Mouse (Mus musculus): ENCODE data around the gene Zfp710.

Zfp710 gene

DNA sequence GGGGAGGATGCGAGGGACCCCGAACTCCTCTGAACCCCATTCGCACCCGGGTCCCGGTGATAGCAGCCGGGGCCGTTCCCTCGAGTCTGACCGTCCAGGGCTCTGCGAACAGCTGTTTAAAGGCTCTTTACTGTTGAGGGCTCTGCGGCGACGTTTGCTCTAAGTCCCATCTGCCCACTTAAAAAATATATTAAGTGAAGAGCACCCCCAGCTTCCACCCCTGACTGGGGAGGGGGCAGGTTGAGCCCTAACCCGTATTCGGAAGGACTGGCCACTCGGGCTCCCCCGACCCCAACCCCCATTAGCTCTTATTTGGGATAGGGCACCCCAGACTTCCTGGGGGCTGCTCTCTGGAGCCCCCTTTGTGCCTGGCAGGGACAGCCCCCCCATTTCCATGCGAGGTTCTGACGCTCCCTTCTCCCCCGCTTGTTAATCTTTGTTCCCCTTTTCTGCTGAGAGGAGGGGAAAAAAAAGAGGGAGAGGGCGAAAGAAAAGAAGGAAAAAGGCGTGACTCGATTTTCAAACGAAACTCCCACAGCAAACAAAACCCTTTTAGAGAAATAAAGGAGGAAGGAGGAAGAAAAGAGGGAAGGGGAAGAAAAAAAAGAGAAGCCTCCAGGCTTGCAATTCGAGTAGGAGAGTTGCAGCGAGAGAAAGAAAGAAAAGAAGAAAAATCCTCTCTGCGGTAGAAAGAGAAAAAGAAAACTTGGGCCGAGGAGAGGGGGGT, 940 bp downstream of the Zfp710 start:
- in situ Hi-C loops (cut with MboI; ENCODE audit: low pct_unique_long_range_greater_than_20kb in 1 of 2, low sequenced_read_pairs in 2 of 2, unreplicated experiment in 1 of 2): no loop called here

GRCm38 (mm10) chr7:80026118-80026989, 1.7 kb downstream of the Zfp710 start:
- in situ Hi-C loops (cut with MboI; ENCODE audit: low pct_unique_long_range_greater_than_20kb in 1 of 2, low sequenced_read_pairs in 2 of 2, unreplicated experiment in 1 of 2): no loop called here

GRCm38 (mm10) chr7:80026990-80027635, 2.5 kb downstream of the Zfp710 start:
- in situ Hi-C loops (cut with MboI; ENCODE audit: low pct_unique_long_range_greater_than_20kb in 1 of 2, low sequenced_read_pairs in 2 of 2, unreplicated experiment in 1 of 2): no loop called here

DNA sequence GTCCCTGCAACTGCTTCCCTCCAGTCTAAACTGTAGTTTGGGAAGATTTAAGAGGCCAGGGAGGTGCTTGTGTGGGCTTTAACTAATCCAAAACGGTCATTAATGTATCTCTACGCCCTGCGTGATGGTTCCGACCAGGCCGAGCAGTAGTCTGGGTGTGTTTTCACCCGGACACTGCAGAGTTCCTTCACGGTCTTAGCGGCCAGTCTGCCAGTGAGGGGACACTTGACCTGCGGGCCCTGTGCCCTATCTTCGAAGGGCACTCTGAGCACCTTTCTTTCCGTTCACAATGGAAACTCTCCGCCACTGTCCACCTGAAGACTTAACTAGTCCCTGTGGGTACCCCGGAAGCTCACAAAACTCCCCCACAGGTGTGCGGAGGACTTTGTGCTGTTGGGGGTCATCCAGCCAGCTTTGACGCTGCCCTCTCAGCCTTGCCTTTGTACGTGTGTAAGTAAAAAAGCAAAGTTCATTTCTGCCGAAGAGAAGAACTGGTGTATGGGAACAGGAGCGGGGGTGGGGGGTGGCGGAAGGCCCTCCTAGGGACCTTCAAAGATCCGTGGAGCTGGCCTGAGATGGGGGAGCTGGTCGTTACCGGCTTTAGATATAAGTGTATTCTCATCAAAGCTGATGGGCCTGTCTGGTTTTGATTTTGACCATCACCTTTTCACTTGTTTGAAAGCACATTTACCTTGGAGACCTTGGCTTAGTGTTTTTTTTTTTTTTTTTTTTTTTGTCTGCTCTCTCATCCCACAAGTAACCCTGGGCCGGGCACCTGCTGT, 3.2 kb downstream of the Zfp710 start:
- in situ Hi-C loops (cut with MboI; ENCODE audit: low pct_unique_long_range_greater_than_20kb in 1 of 2, low sequenced_read_pairs in 2 of 2, unreplicated experiment in 1 of 2): no loop called here

DNA sequence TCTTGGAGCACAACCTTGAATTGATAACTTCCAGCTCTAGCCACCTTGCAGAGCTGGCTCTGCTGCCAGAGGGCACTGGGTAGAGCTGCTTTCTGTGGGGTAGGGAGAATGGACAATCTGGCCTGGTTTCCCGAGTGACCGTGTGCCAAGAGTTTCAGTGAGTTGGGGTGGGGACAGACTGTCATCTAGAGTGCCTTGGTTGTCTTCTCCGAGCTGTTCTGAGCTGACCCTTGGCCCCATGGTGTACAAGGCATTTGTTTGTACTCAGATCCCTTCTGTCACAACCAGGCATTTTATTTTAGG, 3.8 kb downstream of the Zfp710 start:
- in situ Hi-C loops (cut with MboI; ENCODE audit: low pct_unique_long_range_greater_than_20kb in 1 of 2, low sequenced_read_pairs in 2 of 2, unreplicated experiment in 1 of 2): no loop called here

- in situ Hi-C loops (cut with MboI; ENCODE audit: low pct_unique_long_range_greater_than_20kb in 1 of 2, low sequenced_read_pairs in 2 of 2, unreplicated experiment in 1 of 2): no loop called here
These were observed 5.4 kb downstream of the Zfp710 start for GRCm38 (mm10) chr7:80030009-80030408.

- in situ Hi-C loops (cut with MboI; ENCODE audit: low pct_unique_long_range_greater_than_20kb in 1 of 2, low sequenced_read_pairs in 2 of 2, unreplicated experiment in 1 of 2): no loop called here
These were observed 5.9 kb downstream of the Zfp710 start for GRCm38 (mm10) chr7:80030486-80030885.

DNA sequence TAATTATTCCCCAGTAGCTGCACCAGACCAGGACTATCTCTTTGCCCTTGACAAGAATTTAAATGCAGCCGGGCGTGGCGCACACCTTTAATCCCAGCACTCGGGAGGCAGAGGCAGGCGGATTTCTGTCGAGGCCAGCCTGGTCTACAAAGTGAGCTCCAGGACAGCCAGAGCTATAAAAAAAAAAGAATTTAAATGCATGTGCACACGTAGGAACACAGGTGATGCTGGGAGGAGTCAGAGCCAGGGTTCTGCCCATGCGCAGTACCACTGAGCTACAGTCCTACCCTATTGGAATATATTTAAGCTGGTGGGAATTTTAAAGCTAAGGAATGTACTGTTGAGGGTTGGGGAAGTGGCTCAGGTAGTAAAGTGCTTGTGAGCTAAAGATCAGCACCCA, 6.4 kb downstream of the Zfp710 start:
- in situ Hi-C loops (cut with MboI; ENCODE audit: low pct_unique_long_range_greater_than_20kb in 1 of 2, low sequenced_read_pairs in 2 of 2, unreplicated experiment in 1 of 2): no loop called here

GRCm38 (mm10) chr7:80031478-80031877, 6.9 kb downstream of the Zfp710 start:
- in situ Hi-C loops (cut with MboI; ENCODE audit: low pct_unique_long_range_greater_than_20kb in 1 of 2, low sequenced_read_pairs in 2 of 2, unreplicated experiment in 1 of 2): no loop called here

GRCm38 (mm10) chr7:80032216-80033052, 7.8 kb downstream of the Zfp710 start:
- in situ Hi-C loops (cut with MboI; ENCODE audit: low pct_unique_long_range_greater_than_20kb in 1 of 2, low sequenced_read_pairs in 2 of 2, unreplicated experiment in 1 of 2): no loop called here

DNA sequence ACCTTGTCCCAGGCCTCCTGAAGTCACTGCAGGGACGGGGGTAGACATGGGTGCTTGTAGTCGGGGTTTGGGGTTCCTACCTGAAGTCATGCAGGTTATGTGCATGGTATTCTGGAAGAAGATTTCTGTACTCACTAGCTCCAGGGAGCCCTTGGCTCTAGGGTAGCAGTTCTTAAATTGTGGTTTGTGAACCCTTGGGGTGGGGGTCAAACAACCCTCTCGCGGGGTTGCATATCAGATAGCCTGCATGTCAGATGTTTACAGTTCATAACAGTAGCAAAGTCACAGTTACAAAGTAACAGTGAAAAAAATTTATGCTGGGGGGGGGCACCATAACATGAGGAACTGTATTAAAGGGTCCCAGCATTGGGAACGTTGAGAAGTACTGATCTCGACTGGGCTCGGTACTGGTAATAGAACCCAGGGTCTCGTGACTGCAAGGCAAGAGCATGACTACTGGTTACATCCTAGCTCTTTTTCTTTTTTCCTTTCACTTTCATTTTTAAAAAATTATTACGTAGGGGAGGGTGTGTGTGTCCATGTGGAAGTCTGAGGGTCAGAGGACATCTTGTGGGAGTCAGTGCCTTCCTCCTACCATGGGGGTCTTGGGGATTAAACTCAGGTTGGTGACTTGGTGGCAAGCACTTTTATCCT, 8.6 kb downstream of the Zfp710 start:
- in situ Hi-C loops (cut with MboI; ENCODE audit: low pct_unique_long_range_greater_than_20kb in 1 of 2, low sequenced_read_pairs in 2 of 2, unreplicated experiment in 1 of 2): no loop called here

GRCm38 (mm10) chr7:80033771-80034170, 9.2 kb downstream of the Zfp710 start:
- in situ Hi-C loops (cut with MboI; ENCODE audit: low pct_unique_long_range_greater_than_20kb in 1 of 2, low sequenced_read_pairs in 2 of 2, unreplicated experiment in 1 of 2): no loop called here

- in situ Hi-C loops (cut with MboI; ENCODE audit: low pct_unique_long_range_greater_than_20kb in 1 of 2, low sequenced_read_pairs in 2 of 2, unreplicated experiment in 1 of 2): no loop called here
These were observed 10.5 kb downstream of the Zfp710 start for GRCm38 (mm10) chr7:80035086-80035485.

DNA sequence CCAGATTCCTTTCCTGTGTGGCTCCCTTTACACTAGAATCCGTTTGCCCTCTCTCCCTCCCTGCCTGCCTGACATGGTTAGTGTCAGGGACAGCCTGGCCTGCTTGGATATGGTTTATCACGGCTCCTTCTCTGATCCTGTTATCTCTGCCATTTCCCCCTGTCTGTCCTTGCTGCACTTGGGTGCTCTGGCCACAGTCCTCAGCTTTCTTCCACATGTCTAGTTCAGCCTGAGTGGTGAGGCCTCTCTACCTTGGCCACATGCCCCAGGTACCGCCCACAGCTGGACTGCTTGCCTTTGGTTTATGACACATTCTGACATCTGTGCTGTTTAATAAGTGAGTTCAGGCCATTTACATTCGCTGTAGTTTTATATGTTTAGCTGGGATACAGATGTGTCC, 11.1 kb downstream of the Zfp710 start:
- in situ Hi-C loops (cut with MboI; ENCODE audit: low pct_unique_long_range_greater_than_20kb in 1 of 2, low sequenced_read_pairs in 2 of 2, unreplicated experiment in 1 of 2): no loop called here

- in situ Hi-C loops (cut with MboI; ENCODE audit: low pct_unique_long_range_greater_than_20kb in 1 of 2, low sequenced_read_pairs in 2 of 2, unreplicated experiment in 1 of 2): no loop called here
These were observed 15.1 kb downstream of the Zfp710 start for GRCm38 (mm10) chr7:80039699-80040098.

GRCm38 (mm10) chr7:80044170-80044569, 19.6 kb downstream of the Zfp710 start:
- in situ Hi-C loops (cut with MboI; ENCODE audit: low pct_unique_long_range_greater_than_20kb in 1 of 2, low sequenced_read_pairs in 2 of 2, unreplicated experiment in 1 of 2): no loop called here

DNA sequence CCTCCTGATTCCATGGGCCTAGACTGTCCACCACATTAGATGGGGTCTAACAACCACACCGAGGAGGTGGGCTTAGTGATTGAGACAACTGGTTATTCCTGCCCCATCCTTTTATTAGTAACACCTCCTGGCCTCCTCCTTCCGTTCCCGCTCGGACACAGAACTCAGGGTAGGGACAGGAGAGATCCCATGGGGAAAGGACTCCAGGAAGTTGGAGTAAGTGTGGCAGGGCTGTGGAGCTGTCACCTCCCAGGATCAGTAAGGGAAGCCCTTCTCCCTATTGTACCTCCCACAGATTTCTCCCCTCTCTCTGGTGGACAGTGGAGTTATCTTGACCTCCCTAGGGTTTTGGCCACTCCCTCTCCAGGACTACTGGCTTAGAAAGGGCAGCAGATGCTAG, 22.4 kb downstream of the Zfp710 start:
- in situ Hi-C loops (cut with MboI; ENCODE audit: low pct_unique_long_range_greater_than_20kb in 1 of 2, low sequenced_read_pairs in 2 of 2, unreplicated experiment in 1 of 2): no loop called here

DNA sequence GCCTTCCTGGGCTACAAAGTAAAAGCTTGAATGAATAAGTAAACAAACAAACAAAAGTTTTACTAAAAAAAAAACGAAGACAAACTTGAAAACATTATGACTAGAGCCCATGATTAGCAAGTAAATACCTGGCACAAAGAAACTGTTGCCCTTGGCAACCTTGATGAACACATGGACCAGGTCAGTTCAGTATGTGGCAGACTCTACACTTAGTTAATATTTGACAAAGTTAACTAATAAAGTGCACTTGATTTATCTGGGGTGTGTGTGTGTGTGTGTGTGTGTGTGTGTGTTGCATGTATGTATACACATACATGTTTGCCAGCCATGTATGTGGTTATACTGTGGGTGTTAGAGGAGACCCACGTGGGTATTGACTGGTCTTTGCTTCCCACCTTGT, 25.1 kb downstream of the Zfp710 start:
- in situ Hi-C loops (cut with MboI; ENCODE audit: low pct_unique_long_range_greater_than_20kb in 1 of 2, low sequenced_read_pairs in 2 of 2, unreplicated experiment in 1 of 2): no loop called here
